Mouse (Mus musculus): ENCODE results near the gene Cnep1r1. TPM values are rescaled to one million over a fixed set of nuclear protein-coding genes. Genes with fewer than 3 reads are reported as not detected.

The Cnep1r1 gene
- polyA plus RNA-seq (2015; fragmentation: Nextera tagmentation; extraction: Ambion mirVana): 39.5 and 41.4 TPM in 2 replicates

GRCm38 (mm10) chr8:88118456-88119036 is at the start of gene Cnep1r1:
TSS of gene Cnep1r1 (plus strand) at chr8:88118769.

GRCm38 (mm10) chr8:88137748-88138484 is 19.3 kb downstream of the Cnep1r1 start, which contains the start of gene Heatr3:
TSS of gene Heatr3 (plus strand) at chr8:88137855.

Small RNA genes within 50 kb of the gene (microRNA-seq; reads per million reads assigned to microRNA genes)
- 0.81 to 1.1 reads per million in 2 experiments for gene Mir7071

Other genes with a start within 250 kb of the Cnep1r1 start
- gene Zfp423, start 159.2 kb upstream of the Cnep1r1 start, polyA plus RNA-seq (2015; fragmentation: Nextera tagmentation; extraction: Ambion mirVana): 7.1 and 8.1 TPM in 2 replicates
- 24.0 and 25.6 TPM in 2 replicates for gene Heatr3, start 19.1 kb downstream of the Cnep1r1 start, polyA plus RNA-seq (2015; fragmentation: Nextera tagmentation; extraction: Ambion mirVana)
- 3.5 and 4.5 TPM in 2 replicates for gene Tent4b, start 80.4 kb downstream of the Cnep1r1 start, polyA plus RNA-seq (2015; fragmentation: Nextera tagmentation; extraction: Ambion mirVana)
- gene Adcy7, start 153.6 kb downstream of the Cnep1r1 start, polyA plus RNA-seq (2015; fragmentation: Nextera tagmentation; extraction: Ambion mirVana): 5.8 and 6.5 TPM in 2 replicates
- gene Brd7, start 243.4 kb downstream of the Cnep1r1 start, polyA plus RNA-seq (2015; fragmentation: Nextera tagmentation; extraction: Ambion mirVana): 43.5 and 47.2 TPM in 2 replicates

All from skeletal muscle tissue, postnatal 0 days (tissue).